Mouse (Mus musculus) liver (tissue): Measurements from ENCODE around the gene Tuba8.

Source experiments
- DNase-seq: peaks from one replicate; pipeline ENCODE4 v3.0.0-alpha.2; 2020; ENCODE audit warnings: mixed read lengths

Gene Tuba8

DNA sequence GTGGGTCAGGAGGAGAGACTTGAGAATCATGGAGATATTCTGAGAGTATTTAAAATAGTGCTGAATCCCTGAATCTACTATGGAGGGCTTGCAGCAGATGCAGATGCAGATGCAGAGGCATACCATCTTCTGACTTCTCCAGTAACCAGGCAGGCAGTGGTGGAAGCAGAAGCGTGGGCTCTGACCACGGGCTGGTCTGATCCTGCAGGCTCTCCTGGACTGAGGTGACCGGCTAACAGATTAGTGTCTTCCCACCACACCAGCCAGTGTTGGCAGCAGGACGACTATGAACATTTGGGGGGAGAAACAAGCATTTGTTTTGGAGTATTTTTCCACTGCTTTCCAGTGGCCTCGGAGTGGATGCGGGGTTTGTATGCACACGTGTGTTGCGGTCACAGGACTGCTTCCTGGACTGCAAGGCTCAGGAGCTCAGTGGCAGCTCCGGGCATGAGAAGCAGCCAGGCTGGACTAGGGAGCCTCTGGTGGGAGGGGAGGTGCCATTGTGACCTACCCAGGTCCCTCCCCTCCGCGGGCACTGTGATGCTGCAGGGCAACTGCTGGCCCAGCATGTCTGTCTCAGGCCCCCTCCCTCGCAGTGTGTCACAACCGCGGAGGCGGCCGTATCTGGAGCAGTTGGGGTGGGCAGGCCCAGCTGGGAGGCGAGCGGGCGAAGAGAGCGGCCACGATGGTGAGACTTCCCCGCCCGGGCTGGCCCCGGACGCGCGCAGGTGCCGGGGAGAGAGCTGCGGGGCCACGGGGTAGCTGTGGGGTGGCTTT lies at the start of gene Tuba8:
Tuba8 (plus strand) TSS at position 548 of the 777 bp plus-strand sequence.
- DNase-seq = peak; percentile 55

DNA sequence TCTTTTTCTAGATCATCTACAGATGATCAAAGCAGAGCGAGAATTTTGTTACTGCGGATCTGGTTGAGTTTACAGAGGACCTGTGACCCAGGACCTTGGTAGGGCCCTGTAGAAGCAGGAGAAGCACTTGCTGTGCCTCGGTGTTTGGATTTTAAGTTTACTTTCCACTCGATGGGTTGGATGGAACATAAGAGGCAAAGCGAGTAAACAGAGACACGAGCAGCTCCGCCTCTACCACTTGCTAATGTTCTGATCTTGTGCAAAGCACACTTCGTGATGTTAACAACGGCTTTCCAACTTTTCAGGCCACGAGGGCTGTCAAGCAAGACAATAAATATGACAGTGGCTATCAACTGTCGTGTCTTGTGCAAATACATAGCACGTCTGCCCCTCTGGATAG lies 47.9 kb upstream of the Tuba8 start:
- DNase-seq = no peak

DNA sequence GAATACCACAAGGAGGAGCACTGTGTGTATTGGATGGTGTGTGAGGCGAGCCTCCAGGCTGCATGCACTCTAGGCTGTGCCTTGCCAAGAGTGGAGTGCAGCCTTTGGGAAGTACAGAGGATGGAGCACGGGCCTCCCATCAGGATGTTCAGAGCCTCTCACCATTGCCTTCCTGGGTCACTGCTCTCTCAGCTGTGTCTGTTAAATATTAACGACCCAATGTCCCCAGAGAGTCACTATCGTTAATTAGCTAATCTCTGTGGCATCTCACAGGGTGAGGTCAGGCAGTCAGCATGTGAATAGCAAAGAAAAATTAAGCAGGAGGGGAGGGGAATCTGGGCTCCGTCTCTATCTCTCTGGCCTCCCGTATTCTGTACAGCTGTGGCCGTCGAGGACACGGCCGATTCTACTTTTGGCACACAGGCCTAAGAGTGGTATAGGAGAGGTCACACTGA lies 44.4 kb upstream of the Tuba8 start:
- DNase-seq = no peak

DNA sequence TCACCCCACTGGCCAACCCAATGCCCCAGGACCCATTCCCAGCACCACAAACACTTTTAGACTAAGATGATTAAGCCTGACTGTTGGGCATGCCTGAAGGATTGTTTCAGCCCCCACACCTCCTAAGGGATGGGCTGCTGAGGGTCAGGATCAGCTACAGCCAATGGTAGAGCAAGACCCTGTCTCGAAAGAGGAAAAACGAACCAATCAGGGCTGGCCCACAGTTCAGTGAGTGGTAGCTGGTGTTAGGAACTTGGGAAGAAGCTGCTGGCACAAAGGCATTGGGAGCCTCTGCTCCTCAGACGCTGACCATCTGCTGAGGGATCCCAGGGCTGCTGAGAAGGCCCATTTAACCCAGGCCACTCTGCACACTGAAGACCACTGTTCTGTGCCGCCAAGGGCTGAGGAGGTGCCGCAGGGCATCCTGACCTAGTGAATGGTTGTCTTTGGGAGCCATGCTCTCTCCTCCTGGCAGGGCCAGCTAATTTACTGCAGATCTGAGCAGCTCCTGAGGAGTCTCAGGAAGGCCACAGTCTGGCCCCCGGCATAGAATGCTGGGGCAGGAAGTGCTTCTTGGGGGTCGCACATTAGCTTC lies 43.0 kb upstream of the Tuba8 start:
- DNase-seq = no peak

DNA sequence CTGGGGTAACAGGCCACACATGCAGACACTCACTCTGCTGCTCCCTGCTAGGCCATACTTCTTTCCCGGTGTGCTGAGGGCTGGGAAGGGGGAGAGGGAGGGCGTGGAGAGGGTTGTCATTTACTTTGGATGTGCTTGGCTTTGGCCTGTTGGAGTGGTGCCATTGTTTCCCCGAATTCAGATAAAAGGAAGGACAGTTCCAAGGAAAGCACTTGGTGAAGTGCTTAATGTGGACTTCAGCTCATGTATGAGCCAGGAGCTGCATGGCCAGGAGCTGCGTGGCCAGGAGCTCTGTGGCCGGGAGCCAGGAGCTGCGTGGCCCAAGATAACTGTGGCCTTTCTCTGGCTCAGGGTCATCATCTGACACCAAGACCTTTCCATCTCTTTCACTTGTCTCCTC lies 39.4 kb upstream of the Tuba8 start:
- no peak for DNase-seq

DNA sequence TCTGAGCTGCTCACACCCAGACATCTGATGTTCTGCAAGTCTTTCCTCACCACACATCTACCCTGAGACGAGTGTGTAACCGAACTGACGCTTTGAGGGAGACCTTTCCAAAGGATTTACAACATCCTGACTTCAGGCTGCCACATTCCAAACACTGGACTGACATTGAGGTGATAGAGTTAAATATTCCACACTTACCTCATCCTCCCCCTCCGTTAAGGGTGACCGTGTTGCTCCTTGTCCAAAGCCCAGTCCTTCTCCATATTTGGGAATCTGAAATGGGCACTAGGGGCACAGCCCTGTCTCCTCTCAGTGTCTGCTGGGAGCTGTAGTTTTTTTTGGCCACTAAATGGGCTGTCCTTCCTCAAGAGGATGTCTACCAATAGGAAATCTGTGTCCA lies 37.0 kb upstream of the Tuba8 start:
- DNase-seq = no peak

DNA sequence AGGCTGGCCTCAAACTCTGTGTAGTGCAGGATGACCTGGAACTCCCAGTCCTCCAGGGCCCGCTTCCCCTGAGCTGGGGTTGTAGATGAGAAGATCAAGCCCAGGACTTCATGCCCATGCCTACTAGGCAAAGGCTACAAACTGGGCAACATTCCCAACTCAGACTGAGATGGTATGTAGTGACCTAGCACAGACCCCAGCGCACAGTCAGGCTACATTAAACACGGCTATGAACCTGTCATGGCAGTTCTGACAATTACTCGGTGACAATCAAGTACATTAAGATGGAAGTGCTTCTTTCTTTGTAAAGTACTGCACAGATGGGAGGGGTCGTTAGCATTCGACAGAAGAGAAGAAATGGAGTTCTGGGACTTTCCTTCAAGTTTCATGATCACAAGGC lies 35.7 kb upstream of the Tuba8 start:
- no peak for DNase-seq

DNA sequence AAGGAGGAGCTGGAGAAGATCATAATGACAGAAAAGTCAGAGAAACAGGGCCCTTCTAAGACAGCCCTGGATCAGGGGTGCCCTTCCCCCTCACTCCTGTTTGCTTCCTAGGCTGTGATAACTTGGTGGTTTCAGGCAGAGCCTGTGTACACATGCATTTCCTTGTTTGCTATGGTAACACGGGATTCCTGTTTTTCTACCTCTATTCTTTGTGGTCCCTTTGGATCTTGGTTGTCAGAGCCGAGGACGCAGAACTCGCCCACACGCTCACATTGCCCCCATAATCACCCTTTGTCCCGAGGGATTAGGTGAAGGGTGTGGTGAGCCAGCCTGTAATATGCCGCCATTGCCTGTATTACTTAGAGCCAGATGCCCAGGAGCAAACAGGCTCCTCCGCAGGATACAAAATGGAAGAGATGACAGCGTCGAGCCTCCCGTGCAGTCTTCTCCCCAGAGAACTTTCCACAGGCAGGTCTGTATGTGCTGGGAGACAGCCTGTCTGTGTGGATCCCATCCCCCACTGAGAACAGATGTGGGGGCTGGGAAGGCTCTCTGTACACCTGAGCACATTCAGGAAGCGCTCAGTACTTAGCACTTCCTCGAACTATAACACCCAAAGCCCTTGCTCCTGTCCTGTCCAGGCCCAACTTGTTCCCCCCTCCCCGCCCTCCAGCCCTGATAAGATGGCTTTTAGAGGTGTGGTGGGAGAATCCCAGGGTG lies 34.3 kb upstream of the Tuba8 start:
- DNase-seq = no peak

DNA sequence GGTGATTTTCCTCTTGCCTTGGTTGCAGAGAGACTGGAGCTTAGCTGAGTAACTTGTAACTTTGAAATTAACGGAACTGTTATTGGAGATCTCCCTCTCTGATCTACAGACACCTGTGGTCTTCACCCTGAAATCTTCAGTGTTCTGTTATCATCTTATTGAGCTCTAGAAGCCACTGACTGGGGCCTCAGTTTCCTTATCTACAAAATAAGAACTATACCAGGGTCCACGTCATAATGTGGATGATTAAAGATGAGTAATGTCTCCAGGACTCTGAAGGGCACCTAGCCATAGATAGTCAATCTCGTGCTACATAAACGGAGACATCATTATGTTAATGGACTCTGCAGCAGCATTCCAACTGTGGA lies 33.8 kb upstream of the Tuba8 start:
- DNase-seq = no peak

DNA sequence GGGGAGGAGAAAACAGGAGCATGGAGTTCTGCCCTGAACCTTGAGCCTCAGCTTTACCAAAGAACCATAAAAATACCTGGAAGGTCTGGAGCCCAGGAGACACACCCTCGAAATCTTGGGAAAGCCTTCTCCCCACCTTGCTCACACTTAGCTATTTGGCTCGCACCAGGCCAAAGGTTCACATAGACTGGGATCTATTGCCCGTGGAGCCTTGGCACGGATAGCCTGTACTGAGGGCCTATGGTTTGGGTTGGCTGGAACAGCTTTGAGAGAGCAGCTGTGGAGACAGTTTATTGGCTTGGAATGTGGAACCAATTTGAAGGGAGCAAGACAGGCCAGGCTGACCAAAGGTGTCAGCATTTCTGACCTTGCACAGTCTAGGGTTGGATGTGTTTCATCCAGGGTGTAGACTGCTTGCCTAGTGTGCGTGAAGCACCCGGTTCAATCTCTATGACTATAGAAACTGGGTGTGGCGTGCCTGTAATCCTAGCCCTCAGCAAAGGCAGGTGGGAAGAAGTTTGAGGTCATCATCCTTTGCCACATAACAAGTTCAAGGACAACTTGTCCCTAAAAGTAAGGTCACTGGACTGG lies 33.3 kb upstream of the Tuba8 start:
- no peak for DNase-seq

DNA sequence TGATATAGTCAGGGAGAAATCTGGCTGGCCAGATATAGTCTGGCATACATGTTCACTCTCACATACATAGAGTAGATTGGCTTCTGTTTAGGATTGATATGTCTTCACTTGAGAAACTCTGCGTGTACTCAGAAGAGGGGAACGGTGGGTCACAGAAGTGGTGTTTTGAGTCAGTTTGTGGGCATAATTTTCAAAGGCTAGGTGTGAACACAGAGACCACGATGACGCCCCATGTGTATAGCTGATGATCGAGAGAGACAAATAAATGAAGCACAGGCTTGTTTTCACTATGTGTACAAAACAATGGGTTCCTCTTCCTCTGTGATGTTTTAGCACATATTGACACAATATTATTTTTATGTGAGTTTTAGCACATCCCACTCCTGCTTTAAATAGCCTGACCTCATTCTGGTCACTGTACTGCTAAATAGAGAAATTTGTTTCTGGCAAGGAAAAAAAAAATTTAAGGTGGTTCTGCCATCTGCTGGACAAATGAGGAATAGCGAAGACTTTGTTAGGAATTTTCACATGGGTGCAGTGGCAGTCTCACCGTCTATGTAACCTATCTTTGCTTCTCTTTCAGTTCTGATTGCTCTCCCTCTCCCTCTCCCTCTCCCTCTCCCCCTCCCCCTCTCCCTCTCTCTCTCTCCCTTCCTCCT lies 31.7 kb upstream of the Tuba8 start:
- no peak for DNase-seq

DNA sequence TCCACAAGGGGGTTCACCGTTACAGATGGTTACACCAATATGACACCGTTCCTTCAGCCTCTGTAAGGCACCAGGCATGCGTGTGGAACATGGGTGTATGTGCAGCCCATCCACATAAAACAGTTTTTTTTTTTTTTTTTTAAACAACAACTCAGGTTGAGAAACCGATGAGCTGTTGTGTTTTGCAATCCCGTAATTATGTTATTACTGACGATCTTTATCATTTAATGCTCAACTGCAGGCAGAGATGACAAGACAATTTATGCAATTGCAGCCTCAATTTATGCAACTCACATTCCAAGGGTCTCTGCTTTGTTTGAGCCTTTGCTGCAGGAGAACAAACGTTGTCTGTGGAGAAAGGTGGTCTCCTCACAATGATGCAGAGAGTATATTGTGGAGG lies 30.6 kb upstream of the Tuba8 start:
- DNase-seq = no peak

DNA sequence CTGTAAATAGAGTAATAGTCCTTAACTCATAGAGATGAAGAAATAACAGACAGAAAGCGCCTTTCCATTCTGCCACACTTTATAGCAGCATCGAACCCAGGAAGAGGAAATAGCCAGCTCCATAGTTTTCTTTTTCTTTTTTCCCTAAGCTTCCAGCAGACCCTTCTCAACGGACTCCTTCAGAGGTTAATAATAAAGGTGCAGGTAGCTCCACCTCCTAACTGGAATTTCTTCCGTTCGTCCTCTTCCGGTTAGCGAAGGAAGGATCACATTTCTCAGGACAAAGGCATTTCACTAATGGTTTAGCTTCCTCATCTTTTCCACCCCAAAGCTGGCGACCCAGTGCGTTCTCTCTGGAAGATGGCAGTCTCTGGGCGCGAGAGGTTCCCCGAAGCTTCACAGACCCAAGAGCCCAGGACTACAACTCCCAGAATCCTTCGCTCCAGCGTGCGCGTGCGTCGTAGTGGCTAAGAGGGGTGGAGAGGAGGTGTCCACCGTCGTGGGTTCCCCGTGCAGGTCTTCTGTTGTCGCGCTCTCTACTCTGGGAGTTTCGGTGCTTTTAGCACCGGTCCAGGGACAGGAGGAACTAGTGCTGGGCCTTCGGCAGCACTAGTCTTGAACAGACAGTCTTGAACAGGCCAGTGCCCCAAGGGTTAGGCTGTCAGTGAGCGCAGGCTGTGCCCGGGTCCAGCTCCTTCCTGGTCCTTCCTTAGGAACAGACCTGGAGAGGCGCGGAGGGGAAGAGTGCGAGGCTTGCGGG lies 26.9 kb upstream of the Tuba8 start, which contains the start of gene Pex26:
Pex26 (plus strand) TSS at position 254 of the 760 bp plus-strand sequence.
- DNase-seq = peak; percentile 89

DNA sequence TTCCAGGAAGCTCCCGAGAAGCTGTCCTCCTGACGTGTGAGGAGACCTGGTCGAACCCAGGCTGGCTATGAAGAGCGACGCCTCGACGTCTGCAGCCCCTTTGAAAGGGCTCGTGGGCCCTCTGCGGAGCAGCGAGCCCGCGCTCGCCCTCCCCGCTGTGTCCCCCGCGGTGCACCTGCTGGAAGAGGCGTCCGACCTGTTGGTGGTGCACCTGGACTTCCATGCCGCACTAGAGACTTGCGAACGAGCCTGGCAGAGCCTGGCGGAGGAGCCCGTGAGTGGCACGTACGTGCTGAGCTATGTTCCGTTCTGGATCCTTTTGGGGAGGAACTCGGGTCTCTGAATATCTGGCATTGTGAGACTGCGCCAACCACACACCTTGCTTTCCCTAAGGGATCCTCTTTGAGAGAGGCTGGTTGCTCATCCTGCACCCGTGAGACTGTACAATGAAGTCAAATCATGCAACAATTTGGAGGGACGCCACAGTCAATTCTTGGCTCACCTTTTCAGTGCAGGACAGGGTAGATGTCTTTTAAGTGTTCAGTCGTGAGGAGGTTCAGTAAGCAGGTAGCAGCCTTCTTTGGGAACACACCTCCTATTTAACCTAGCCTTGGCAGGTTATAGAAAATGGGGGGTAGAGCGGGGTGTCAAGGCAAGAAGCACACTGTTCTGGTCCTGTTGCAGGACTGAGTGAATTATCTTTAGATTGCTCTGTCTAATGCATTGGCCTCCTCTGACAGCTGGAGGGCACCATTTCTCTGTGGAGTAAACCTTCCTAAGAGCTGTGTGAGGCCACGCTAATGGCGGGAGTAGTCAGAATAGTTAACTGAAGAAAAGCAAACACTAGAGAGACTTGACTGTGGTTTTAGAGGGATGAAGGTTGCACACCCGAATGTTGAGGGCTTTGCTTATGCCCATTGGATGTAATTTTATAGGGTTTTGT lies 26.0 kb upstream of the Tuba8 start:
- DNase-seq = peak; percentile 70

DNA sequence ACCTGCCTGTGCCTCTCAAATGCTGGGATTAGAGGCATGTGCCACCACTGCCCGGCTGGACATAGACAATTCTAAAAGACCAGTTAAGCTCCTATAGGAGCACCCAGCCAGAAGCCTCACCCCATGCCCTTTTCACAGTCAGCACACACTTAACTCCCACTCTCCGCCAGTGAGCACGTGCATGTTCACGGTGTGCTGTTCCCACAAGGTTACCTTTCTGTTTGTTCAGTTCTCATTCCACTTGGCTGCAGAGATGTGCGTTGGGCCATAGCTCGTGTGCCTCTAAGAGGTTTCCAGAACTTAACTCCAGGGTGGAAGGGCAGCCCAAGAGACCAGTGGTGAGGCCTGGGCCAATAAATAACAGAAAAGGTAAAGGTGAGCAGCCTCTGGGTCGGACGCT lies 25.3 kb upstream of the Tuba8 start:
- DNase-seq = no peak

DNA sequence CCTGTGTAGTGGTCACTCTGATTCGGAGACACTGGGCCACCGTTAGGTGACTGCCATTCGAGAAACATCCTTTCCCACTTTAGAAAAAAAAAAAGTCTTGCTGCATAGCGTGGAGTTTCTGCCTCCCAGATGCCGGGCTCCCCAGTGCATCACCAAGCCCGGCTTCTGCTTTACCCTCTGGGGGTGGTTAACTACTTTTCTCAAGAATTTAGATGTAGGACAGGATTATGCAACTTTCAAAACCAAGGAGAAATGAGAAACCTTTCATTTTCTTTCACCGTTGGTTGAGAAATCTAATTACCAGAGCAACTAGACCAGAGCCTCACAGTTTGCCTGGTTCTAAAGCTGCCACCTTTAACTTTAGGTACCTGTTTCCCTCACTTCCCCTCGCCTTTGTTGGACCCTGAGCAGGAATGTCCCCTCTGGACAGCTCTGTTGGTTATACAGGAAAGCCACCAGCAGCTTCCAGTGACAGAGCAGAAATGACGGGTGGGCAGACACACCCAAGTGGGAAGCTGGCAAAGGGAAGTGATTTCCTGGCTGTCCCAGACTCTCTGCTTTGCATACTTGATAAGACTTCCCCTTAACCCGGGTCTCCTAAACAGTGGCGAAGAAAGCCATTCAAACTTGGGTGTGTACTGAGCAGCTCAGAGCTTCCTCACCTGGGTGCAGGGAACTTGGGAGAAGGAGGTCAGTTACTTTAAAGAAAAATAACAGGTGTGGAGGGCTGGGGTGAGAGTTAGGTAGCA lies 19.1 kb upstream of the Tuba8 start:
- no peak for DNase-seq

DNA sequence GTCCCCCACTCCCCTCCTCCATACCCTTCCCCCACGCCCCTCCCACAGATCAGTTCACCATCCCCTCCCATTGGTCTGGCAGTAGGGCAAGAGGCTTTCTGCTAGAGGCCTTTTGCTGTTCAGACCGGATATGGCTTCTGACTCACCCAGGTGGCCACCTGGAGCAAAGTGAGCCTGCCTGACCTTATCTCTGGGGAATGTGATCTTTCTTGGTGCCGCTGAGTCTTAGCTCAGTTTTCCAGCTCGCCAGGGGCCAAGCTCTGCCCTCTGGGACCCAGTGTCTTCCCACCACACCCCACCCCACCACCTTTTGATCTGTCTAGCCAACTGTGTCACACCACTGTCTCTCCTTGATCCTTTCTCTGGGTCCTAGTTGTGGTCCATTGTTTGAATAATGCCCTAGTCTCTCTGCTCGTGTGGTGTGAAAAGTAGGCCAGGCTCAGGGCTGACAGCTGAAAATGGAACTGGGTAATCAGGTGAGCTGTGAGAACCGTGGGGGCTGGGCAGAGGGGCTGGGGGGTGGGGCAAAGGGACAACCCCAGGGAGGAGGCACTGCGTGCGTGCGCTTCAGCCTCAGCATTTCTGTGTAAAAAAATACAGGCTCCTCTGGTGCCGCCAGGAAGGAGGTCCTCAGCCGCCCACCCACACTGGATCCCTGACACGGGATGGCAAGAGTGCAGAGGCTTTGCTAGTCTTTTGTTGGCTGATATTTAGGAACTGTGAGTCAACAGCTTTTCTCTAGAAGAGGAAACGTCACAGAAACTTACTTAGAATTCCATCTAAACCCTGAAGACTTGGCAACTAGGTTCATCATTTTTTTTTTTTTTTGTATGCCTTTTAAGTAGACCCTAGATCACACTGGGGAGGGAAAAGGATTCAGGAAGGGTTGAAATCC lies 16.2 kb upstream of the Tuba8 start:
- DNase-seq = no peak

DNA sequence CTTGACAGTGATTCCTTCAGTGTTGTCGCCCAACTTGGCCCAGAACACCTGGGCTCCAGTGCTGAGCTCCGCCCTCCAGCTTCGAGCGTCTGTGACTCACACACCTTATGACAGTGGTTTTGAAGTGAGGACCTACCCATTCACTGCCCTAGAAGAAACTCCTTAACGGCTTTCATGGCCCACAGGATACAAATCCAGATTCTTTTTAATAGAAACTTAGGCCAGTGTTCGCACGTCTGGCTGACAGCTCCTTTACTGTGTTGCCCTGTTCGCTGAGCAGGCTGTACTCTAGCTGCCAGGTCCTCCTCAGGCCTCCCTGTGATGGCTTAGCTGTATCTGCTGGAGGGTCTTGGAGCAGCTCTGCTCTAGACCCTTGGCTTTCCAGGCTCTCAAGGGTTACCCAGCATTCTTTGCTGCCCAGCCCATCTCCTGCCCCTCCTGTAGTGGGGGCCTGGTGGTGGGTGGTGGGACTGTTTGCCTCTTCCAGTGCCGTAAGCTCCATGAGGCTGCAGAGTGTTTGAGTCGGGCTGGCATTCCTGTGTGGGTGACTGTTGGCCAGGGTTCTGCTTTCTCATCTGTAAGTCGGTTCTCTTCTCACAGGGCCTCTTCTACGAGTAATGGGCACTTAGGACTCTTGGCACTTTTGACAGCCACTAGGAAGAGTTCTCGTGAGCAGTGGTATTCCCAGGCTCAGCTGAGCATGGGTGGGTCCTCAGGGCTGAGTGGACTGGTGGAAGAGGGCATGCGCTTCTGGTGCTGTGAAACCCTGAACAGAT lies 15.4 kb upstream of the Tuba8 start:
- no peak for DNase-seq
